Mouse (Mus musculus) ES-CJ7 (cell line): ENCODE measurements around the gene Armc5.

Source experiments
- DNase-seq: peaks from one replicate; pipeline ENCODE4 v3.0.0; 2011; ENCODE audit warnings: low read depth, low spot score

Gene Armc5

GRCm38 (mm10) chr7:128288923-128289544 lies 51.9 kb downstream of the Armc5 start:
- no peak for DNase-seq
